Mouse (Mus musculus) cortical plate, adult 2 months (tissue): ENCODE data around the gene Hoxb5. TPM values are rescaled to one million over a fixed set of nuclear protein-coding genes. Genes with fewer than 3 reads are reported as not detected.

Experiments
- H3K27ac ChIP-seq: fragments of 200-500 bp; 2 replicates; pipeline ENCODE4 v1.5.1; 2012; ENCODE audit warnings: low read length, control low read depth, inconsistent platforms; ENCODE audit not compliant: insufficient read depth
- H3K4me1 ChIP-seq: fragments of 200-500 bp; 2 replicates; pipeline ENCODE4 v1.6.1; 2011; ENCODE audit warnings: low read length; ENCODE audit not compliant: control insufficient read depth, insufficient read depth
- H3K4me3 ChIP-seq: fragments of 200-500 bp; 2 replicates; pipeline ENCODE4 v1.5.1; 2011; ENCODE audit warnings: mild to moderate bottlenecking, low read length, control low read depth; ENCODE audit not compliant: insufficient read depth
- CTCF ChIP-seq: fragments of 200-500 bp; IDR thresholded peaks from 2 replicates; pipeline ENCODE4 v1.5.1; 2011; ENCODE audit warnings: mild to moderate bottlenecking, control low read depth, low read length; ENCODE audit not compliant: insufficient read depth; ENCODE audit errors: extremely low read depth
- POLR2A ChIP-seq: fragments of 200-500 bp; IDR thresholded peaks from 2 replicates; pipeline ENCODE4 v1.6.1; 2011; ENCODE audit warnings: mild to moderate bottlenecking, low read length, control low read depth; ENCODE audit not compliant: insufficient read depth; ENCODE audit errors: extremely low read depth
- polyA plus RNA-seq: library from polyadenylated mRNA; depleted of rRNA; stranded (reverse); fragments of >200 nt; gene quantifications from 2 replicates; pipeline ENCODE4 v1.2.3, GENCODE M21; 2012; rRNA removed

Gene Hoxb5
- polyA plus RNA-seq, result not detected in 2 replicates

DNA sequence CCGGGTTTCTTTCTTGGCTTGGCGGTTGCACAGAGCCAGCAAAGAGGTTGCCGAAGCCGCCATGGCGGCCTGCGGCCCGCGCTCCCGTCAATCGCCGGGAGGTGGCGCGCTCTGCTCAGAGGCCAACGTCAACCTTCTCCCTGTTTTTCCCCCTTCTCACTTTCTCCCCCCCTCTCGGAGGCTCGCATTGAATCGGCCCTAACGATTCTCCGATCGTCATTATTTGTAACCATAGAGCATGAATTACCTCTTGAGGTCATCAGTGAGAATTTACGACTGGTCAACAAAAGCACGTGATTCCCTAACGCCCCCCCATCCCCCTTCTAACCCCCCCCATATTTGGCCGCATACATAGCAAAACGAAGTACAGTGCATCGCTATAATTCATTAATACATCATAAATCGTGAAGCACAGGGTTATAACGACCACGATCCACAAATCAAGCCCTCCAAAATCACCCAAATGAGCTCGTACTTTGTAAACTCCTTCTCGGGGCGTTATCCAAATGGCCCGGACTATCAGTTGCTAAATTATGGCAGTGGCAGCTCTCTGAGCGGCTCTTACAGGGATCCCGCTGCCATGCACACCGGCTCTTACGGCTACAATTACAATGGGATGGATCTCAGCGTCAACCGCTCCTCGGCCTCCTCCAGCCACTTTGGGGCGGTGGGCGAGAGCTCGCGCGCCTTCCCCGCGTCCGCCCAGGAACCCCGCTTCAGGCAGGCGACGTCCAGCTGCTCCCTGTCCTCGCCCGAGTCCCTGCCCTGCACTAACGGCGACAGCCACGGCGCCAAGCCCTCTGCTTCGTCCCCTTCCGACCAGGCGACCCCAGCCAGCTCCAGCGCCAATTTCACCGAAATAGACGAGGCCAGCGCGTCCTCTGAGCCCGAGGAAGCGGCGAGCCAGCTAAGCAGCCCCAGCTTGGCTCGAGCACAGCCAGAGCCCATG is at the start of gene Hoxb5:
Gene Hoxb5 (plus strand): TSS at position 186 of the 949 bp plus-strand sequence.
- Histone ChIP-seq H3K4me3 (no peak within 1 kb of the TSS), H3K27ac (no peak within 1 kb of the TSS), H3K4me1 (no peaks in the 10 kb centered on the region)
- TF ChIP-seq POLR2A (no peak), CTCF (no peak)

DNA sequence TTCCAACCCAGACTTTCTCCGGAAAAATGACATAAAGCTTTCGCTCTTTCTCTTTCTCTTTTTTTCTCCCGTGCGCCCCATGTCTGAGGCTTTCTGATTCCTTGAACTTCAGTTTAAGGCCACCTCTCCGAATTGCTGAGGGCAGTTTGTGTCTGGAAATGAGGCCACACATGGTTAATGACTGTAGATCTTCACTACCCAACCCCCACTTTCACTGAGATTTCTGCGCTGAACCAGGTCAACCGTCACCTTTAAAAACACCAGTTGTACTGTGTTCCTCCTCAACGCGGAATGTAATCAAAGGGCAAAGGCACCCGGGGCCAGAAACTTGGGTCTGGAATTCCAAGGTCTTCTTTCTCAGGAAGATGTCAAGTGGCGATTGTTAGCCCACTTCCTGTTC is 48.9 kb upstream of the Hoxb5 start:
- TF ChIP-seq CTCF (no peak), POLR2A (no peak)
- Histone ChIP-seq H3K4me1 (no peaks in the 10 kb centered on the region), H3K4me3 (no peak overlapping the region), H3K27ac (no peak overlapping the region)

DNA sequence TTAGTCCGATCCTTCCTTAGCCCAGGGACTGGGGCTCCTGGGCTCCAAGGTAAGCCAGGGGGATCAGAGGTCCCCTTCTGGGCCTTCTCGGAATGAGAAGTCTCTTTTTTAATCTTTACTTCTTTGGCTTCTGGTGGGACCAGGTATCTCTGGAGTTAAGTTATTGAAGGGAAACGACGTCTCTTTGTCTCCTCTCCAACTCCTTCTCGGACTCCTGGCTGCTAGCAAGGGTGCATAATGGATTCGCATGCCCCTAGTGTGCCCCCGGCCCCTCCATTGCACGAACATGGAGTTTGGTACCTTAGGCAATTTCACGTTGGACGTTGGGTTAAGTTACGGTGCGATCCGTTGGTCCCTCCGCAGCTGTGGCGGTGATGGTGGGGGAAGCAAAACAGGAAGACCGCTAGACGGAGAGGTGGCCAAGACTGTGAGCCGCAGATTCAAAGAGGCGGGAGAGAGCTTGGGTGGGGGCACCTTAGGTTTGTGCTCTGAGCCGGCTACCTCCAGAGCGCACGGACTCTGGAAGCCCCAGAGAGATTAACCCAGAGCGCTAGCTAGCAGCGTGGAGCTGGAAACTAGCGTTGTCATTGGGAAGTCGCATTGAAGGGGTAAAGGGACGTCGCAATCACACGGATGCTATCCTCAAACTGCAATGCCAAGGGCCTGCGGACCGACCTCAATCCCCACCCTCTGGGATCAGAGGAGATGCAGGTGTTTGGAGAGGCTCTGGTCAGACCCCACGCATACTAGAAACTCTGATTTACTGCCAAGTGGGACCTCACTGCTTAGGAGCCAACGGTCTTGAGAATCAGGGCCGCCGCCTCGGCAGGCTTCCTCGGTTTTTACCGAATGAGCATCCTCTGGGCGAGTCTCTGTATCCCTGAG is 47.8 kb upstream of the Hoxb5 start:
- H3K4me1 ChIP-seq, result no peaks in the 10 kb centered on the region
- TF ChIP-seq CTCF (no peak), POLR2A (no peak)
- no peak overlapping the region for H3K4me3 ChIP-seq
- no peak overlapping the region for H3K27ac ChIP-seq

DNA sequence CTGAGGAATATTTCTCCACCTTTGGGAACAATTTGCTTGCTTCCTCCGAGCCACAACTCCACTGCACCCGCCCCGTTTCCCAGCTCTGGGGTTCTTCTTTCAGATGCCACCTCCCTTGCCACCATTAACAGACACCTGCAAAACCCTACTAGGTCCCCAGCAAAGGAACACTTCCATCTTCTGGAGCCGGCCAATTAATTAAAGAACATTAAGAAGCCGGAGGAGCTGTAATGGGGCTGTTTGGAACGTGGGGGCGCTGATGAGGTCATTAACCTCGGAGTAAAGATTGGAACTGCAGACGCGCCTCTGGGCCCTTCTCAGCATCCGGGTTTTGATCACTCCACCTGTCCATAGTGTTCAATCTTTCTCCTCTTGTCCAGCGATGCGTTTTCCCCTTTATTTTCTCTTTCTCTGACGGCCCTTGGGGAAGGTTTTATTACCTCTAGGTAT is 47.1 kb upstream of the Hoxb5 start:
- TF ChIP-seq POLR2A, result no peak
- TF ChIP-seq CTCF, result no peak

DNA sequence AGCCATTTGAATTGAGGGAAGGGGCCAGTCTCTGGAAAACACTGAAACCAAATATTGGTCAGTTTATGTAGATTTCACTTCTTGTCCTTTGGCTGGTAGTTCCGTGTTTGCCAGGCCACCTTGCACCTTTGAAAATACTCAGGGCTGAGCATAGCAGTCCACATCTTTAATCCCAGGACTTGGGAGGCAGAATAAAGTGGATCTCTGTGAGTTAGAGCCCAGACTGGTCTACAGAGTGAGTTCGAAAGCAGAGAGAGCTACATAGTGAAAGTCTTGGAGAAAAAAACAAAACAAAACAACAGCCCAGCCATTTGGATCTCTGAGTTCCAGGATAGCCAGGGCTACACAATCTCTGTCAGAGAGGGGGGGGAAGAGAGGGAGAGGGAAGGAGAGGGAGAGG is 46.0 kb upstream of the Hoxb5 start:
- H3K27ac ChIP-seq, result no peak overlapping the region
- H3K4me1 ChIP-seq, result no peaks in the 10 kb centered on the region
- H3K4me3 ChIP-seq, result no peak overlapping the region
- TF ChIP-seq CTCF (no peak), POLR2A (no peak)

More for the DNA sequence above, 47.1 kb upstream of the Hoxb5 start:
- Histone ChIP-seq H3K4me3 (no peak overlapping the region), H3K4me1 (no peaks in the 10 kb centered on the region), H3K27ac (no peak overlapping the region)

DNA sequence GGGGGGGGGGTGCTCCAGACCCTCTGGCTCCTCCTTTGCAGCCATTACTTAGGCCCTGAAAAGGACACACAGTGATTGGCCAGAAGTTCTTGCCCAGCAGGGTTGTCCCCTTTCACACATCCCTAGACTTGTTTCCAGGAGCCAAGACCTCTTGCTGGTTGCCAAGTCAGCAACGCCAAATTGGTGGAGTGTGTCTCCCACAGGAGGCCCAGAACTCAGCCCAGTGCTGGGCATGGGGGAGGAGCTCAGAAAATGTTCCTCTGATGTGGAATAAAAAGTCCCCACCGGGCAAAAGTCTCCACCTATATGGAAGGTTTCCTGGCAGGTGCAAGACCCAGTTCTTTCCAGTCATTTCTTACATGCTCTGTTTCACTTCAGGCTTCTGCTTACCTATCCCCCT is 44.1 kb upstream of the Hoxb5 start:
- no peak overlapping the region for H3K27ac ChIP-seq
- no peaks in the 10 kb centered on the region for H3K4me1 ChIP-seq
- TF ChIP-seq CTCF, result no peak
- no peak for TF ChIP-seq POLR2A
- H3K4me3 ChIP-seq, result no peak overlapping the region

DNA sequence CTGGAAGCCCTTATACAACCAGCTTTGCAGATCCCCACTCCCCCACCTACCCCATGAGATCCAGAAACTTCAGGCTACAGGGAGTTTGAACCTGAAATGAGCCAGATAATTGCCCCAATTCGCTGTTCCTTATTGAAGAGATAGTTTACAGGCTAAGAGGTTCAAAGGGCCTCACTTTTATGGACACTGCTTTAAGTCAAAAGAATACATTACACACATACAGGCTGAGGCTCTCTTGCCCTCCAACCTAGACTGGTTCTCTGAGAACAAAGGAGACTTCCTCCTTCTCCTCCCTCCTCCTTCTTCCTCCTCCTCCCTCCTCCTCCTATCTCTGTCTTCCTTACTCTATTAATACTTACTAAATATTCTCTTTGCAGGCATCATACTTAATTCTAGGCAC is 43.6 kb upstream of the Hoxb5 start:
- Histone ChIP-seq H3K4me3 (no peak overlapping the region), H3K4me1 (no peaks in the 10 kb centered on the region), H3K27ac (no peak overlapping the region)
- no peak for TF ChIP-seq POLR2A
- TF ChIP-seq CTCF, result no peak

DNA sequence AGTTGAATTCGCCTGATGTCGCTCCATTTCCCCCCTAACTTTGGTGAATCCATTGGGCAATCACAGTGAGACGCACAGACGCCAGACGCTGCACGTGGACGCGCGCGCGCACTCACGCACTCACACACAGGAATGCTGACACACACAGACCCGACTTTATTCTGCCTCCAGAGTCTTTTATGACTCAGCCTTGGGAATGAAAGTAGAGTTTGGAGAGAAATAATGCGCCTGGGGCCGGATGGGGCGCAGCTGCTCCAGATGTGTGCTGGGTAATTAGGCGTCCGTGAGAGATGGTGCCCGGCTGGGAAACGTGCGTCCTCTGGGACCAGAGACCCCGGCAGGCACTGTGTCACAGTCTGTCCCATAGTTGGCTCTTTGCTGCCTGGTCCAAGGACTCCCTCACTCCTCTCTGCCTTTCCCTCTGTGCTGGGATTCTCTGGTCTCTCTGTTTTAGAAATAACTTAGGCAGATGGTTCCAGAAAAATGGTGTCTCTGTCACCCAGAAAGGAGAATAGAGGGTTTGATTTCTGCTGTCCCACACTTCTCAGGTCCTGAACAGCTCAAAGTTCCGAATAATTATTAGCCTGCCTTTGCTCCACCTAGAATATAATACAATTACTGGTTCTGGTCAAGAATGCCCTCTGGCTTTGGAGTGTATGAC is 42.7 kb upstream of the Hoxb5 start:
- TF ChIP-seq CTCF (no peak), POLR2A (no peak)
- no peak overlapping the region for H3K4me3 ChIP-seq
- no peaks in the 10 kb centered on the region for H3K4me1 ChIP-seq
- no peak overlapping the region for H3K27ac ChIP-seq

DNA sequence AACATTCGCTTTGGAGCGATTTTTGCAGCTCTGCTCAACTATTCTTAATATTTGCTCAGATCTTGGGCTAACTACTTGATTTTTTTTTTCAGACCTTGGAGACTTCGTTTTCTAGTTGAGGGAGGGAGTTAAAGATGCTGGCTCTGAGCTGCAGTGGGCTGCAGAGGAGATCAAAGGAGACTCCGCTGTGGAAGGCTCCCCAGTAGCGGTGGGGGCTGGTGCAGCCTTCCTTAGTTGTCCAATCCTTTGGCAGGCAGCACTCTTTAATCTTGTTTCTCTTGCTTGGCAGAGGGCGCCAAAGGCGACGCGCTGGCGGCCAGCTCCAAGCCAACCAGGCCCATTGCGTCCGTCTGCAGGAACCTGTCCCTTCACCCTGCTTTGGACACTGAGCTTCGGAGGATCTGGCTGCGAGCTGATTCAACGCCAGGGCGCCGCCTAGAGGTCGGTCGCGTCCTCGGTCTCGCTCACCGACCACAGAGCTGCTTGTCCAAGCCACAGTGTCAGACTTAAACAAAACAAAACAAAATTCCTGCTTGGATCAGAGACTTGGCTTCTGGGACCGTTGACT is 41.7 kb upstream of the Hoxb5 start:
- Histone ChIP-seq H3K4me1 (no peaks in the 10 kb centered on the region), H3K4me3 (no peak overlapping the region), H3K27ac (no peak overlapping the region)
- TF ChIP-seq CTCF, result peak; percentile 12; the same call in 1 of the 2 replicates
- TF ChIP-seq POLR2A, result no peak
